Mouse (Mus musculus) testis, adult 2 months (tissue): ENCODE measurements around the gene Ing5.

Experiments used
- CTCF ChIP-seq: fragments of 200-500 bp; IDR thresholded peaks from 2 replicates; pipeline ENCODE4 v1.5.1; 2012; ENCODE audit warnings: low read depth, mild to moderate bottlenecking, inconsistent platforms, low read length, moderate library complexity; ENCODE audit not compliant: control insufficient read depth, insufficient read depth, insufficient replicate concordance
- POLR2A ChIP-seq: fragments of 200-500 bp; IDR thresholded peaks from 2 replicates; pipeline ENCODE4 v1.6.1; 2012; ENCODE audit warnings: low read depth, mild to moderate bottlenecking, inconsistent platforms, low read length, moderate library complexity; ENCODE audit not compliant: control insufficient read depth

GRCm38 (mm10) chr1:93857370-93857769, 53.6 kb downstream of the Ing5 start:
- TF ChIP-seq CTCF: no peak
- TF ChIP-seq POLR2A: no peak
